Mouse (Mus musculus) frontal cortex, postnatal 25 days (tissue): Measurements from ENCODE around the gene Gm14409.
"Not testable (repeated sequence)": the region's sequence is repeated elsewhere in the genome, so short reads cannot be mapped to it uniquely, and the experiment has no call there.

Experiments
- DNase-seq, 2 experiments: peaks; one replicate each; pipeline ENCODE4 v3.0.0; 2022; ENCODE audit warnings: low spot score in 2 of 2

The Gm14409 gene

GRCm38 (mm10) chr2:177266936-177267335, at the start of gene Gm14409:
TSS of gene Gm14409 (minus strand) at chr2:177267036.
- not testable (repeated sequence) for DNase-seq

GRCm38 (mm10) chr2:177309627-177310026, 42.8 kb upstream of the Gm14409 start:
- not testable (repeated sequence) for DNase-seq

DNA sequence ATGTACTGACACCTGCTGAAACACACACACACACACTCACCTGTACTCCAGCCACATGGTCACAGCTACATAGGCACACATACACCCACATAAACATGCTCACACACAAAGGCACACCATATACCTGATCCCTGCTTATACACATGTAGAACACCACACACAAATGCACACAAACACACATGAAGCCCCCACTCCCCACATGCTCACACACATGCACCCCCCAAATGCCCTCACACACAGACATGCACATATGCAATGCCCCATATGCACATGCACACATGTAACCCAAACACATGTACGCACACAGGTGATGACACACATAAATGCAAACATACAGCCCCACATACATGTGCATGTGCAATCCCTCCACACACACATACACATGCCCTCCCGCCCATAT, 38.1 kb upstream of the Gm14409 start:
- not testable (repeated sequence) for DNase-seq

DNA sequence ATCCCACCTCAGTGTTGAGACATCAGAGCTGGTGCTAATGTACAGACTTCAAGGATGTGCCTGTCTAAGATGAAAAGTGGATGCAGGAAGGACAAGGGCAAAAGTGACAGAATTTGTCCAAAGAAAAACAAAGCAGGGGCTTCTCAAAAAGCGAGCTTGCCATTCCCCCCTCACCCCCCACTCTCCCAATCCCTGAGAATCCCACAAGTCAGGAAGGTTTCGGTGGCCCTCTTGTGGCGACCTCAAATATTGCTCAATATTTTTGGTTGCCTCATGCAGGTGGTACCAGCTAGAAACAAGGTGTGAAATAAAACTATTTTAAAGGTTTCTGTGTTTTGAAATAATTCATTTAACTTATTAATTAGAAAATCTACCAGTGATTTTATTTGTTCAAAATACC, 16.9 kb upstream of the Gm14409 start:
- not testable (repeated sequence) for DNase-seq

- DNase-seq = not testable (repeated sequence)
Measured at GRCm38 (mm10) chr2:177277754-177278153, 10.9 kb upstream of the Gm14409 start.

DNA sequence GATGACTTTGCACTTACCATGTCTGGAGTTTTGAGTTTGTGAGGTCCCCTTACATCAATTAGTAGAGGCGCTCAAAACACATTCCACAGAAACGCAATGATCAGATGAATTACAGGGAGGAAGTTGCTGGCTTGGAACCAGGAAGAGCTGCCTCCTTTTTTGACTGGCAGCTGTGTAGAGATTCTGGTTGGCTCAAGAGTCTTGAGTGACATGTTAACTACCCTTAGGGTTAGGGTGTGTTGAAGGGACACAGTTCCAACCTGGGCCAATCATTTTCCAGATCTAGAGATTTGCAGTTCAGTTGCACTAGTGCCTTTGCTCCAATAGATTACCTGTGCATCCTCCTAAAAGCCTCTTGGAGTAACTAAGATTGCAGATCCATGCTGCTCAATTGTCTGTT, 5.4 kb upstream of the Gm14409 start:
- DNase-seq = not testable (repeated sequence)

DNA sequence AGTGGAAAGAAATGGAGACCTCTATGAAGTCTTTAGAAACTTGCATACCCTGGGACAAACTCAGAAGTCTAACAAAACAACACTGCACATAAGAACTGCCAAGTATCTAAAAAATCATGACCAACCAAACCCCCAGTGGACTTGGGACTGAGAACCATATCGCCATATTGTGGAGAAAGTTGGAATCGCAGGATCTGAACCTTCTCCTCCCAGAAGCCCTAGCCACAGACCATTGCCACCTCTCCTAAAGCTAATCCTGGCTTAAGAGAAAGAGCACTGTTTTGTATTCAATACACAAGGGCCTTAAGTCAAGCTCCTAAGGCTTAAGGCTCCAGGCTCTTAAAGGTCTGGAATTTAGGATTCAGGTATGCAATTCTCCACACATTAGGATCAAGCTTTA, 19.4 kb downstream of the Gm14409 start:
- not testable (repeated sequence) for DNase-seq

DNA sequence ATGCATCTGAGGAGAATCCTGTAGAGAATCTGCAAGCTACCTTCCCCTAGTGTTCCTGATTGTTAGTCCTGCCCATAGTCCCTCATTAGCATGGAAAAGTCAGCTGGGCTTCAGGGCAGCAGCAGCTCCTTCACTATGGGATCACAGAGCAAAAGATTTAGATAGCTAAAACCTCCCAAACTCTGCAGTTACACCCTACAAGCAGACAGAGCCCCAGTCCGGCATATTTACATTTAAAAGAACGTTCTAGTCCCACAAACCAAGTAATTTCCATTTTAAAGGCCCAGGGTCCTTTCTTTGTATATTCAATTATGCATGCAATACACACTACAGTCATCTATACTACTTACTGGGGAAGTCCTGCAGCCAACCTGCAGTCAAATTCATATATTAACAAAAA, 36.4 kb downstream of the Gm14409 start:
- DNase-seq = not testable (repeated sequence)
